Mouse (Mus musculus) myocyte (in vitro differentiated cells): Measurements from ENCODE around the gene Olfml1.

Experiments used
- CEBPB ChIP-seq: IDR thresholded peaks from 2 replicates; pipeline ENCODE4 v1.6.1; 2011; ENCODE audit warnings: mild to moderate bottlenecking, moderate library complexity; ENCODE audit not compliant: poor library complexity, insufficient read depth, severe bottlenecking
- E2F4 ChIP-seq: IDR thresholded peaks from one replicate; pipeline ENCODE4 v1.6.1; 2011; ENCODE audit warnings: mild to moderate bottlenecking, control low read depth, moderate library complexity; ENCODE audit not compliant: insufficient read depth
- MAX ChIP-seq: IDR thresholded peaks from one replicate; pipeline ENCODE4 v1.6.1; 2011; ENCODE audit warnings: low read depth, mild to moderate bottlenecking, control low read depth
- MYOD1 ChIP-seq, 3 experiments: IDR thresholded peaks; one replicate each; pipeline ENCODE4 v1.6.1; 2011; ENCODE audit warnings: control low read depth in 2 of 3, low read depth in 2 of 3, mild to moderate bottlenecking in 2 of 3, moderate library complexity in 1 of 3; ENCODE audit not compliant: insufficient read length in 2 of 3, control insufficient read depth in 1 of 3
- MYOG ChIP-seq, 3 experiments: IDR thresholded peaks; one replicate each; pipeline ENCODE4 v1.6.1; 2011; ENCODE audit warnings: control low read depth in 2 of 3, low read depth in 2 of 3, mild to moderate bottlenecking in 2 of 3; ENCODE audit not compliant: insufficient read length in 2 of 3, control insufficient read depth in 1 of 3, insufficient read depth in 1 of 3
- POLR2A ChIP-seq: IDR thresholded peaks from one replicate; pipeline ENCODE4 v1.6.1; 2011; ENCODE audit warnings: low read depth, mild to moderate bottlenecking, control low read depth, moderate library complexity; ENCODE audit not compliant: insufficient read length
- POLR2AphosphoS2 ChIP-seq: IDR thresholded peaks from one replicate; pipeline ENCODE4 v1.6.1; 2011; ENCODE audit warnings: low read depth, control low read depth; ENCODE audit not compliant: insufficient read length
- REST ChIP-seq: IDR thresholded peaks from one replicate; pipeline ENCODE4 v1.6.1; 2011; ENCODE audit warnings: mild to moderate bottlenecking, control low read depth, moderate library complexity; ENCODE audit not compliant: insufficient read depth, insufficient read length
- SRF ChIP-seq: IDR thresholded peaks from one replicate; pipeline ENCODE4 v1.6.1; 2011; ENCODE audit warnings: low read depth; ENCODE audit not compliant: control insufficient read depth, insufficient read length
- TCF12 ChIP-seq: IDR thresholded peaks from one replicate; pipeline ENCODE4 v1.6.1; 2011; ENCODE audit warnings: mild to moderate bottlenecking, control low read depth; ENCODE audit not compliant: poor library complexity, insufficient read depth, severe bottlenecking
- TCF3 ChIP-seq: IDR thresholded peaks from one replicate; pipeline ENCODE4 v1.6.1; 2011; ENCODE audit warnings: low read depth, control low read depth; ENCODE audit not compliant: insufficient read length
- USF1 ChIP-seq: IDR thresholded peaks from one replicate; pipeline ENCODE4 v1.6.1; 2011; ENCODE audit warnings: low read depth, mild to moderate bottlenecking, control low read depth, moderate library complexity

DNA sequence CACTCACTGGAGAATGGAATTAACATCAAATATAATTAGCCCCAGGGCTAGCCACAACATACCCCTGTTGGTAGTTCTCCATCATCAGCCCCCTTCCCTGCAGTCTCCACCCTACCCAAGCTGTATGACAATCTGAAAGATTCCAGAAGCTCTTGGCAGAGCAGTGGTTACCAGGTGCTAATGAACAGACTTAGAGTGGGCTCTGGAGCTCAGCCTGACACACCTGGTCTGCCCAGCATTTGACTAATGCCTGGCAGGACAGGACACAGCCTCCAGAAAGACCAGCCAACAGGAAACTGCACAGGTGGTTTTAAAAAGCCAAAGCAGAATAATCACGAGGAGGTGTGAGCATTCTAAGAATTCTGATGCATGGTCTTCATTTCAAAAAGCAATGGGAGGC is 13.8 kb upstream of the Olfml1 start:
- TF ChIP-seq POLR2A (no peak), MAX (no peak), TCF3 (no peak), POLR2AphosphoS2 (no peak), USF1 (no peak), MYOD1 (IDR thresholded peaks at IDR 0.05; ENCODE audit: control insufficient read depth in 1 of 3, insufficient read length in 2 of 3, low read depth in 2 of 3) (no peak), MYOG (IDR thresholded peaks at IDR 0.05; ENCODE audit: control insufficient read depth in 1 of 3, insufficient read depth in 1 of 3, insufficient read length in 2 of 3, low read depth in 2 of 3) (no peak), CEBPB (no peak), REST (no peak), E2F4 (no peak), TCF12 (no peak), SRF (no peak)
